Mouse (Mus musculus) forebrain, postnatal 0 days (tissue): ENCODE measurements around the gene Cnst. TPM values are rescaled to one million over a fixed set of nuclear protein-coding genes. Genes with fewer than 3 reads are reported as not detected.

Experiments used
- ATAC-seq: fragments of 200-750 bp; cut with Nextera tagmentation; 2 replicates; pipeline ENCODE4 v1.8.0; 2017; ENCODE audit warnings: mild to moderate bottlenecking, moderate library complexity
- DNase-seq: peaks from one replicate; pipeline ENCODE4 v3.0.0-alpha.2; 2015
- H3K27ac ChIP-seq: fragments of 300-500 bp; sonication (generic); 2 replicates; pipeline ENCODE4 v1.5.1; 2014; ENCODE audit warnings: low read depth, mild to moderate bottlenecking, antibody characterized with exemption, low read length, moderate library complexity, mixed read lengths
- H3K27me3 ChIP-seq: fragments of 300-500 bp; sonication (generic); 2 replicates; pipeline ENCODE4 v1.6.1; 2014; ENCODE audit warnings: mild to moderate bottlenecking, low read length, mixed read lengths; ENCODE audit not compliant: insufficient read depth
- H3K36me3 ChIP-seq: fragments of 300-500 bp; sonication (generic); 2 replicates; pipeline ENCODE4 v1.6.1; 2014; ENCODE audit warnings: mild to moderate bottlenecking, moderate library complexity; ENCODE audit not compliant: insufficient read depth
- H3K4me1 ChIP-seq: fragments of 300-500 bp; sonication (generic); 2 replicates; pipeline ENCODE4 v1.6.1; 2014; ENCODE audit warnings: antibody characterized with exemption; ENCODE audit not compliant: insufficient read depth
- H3K4me2 ChIP-seq: fragments of 300-500 bp; sonication (generic); 2 replicates; pipeline ENCODE4 v1.6.1; 2014; ENCODE audit warnings: low read depth, mild to moderate bottlenecking, moderate library complexity
- H3K4me3 ChIP-seq: fragments of 300-500 bp; sonication (generic); 2 replicates; pipeline ENCODE4 v1.5.1; 2014; ENCODE audit warnings: low read depth, low read length, mixed read lengths
- H3K9ac ChIP-seq: fragments of 300-500 bp; sonication (generic); 2 replicates; pipeline ENCODE4 v1.6.1; 2014; ENCODE audit warnings: mild to moderate bottlenecking
- H3K9me3 ChIP-seq: fragments of 300-500 bp; sonication (generic); 2 replicates; pipeline ENCODE4 v1.6.1; 2016; ENCODE audit warnings: low read length
- CTCF ChIP-seq: sonication (generic); IDR thresholded peaks from 2 replicates; pipeline ENCODE4 v1.5.1; 2016; ENCODE audit warnings: antibody characterized with exemption, control low read depth, low read depth
- WGBS: fragments of 180-500 bp; shearing (Covaris S2); extraction: QIAGEN DNeasy Blood & Tissue Kit; methylation state at CpG from one replicate; pipeline ENCODE4 v1.1.7; 2014; 5-methylcytosine and 5-hydroxymethylcytosine counted together
- polyA plus RNA-seq: library from polyadenylated mRNA; unstranded; fragments of >200 nt; fragmentation: Nextera tagmentation; extraction: Ambion mirVana; gene quantifications from 2 replicates; pipeline ENCODE4 v1.2.1, GENCODE M21; 2015
- total RNA-seq: library from RNA; depleted of rRNA; stranded (reverse); fragments of >200 nt; gene quantifications from 2 replicates; pipeline ENCODE4 v1.2.3, GENCODE M21; 2014

The Cnst gene
- total and polyA plus RNA-seq, 2 experiments from 2014 or later: 12.8 to 28.5 TPM

DNA sequence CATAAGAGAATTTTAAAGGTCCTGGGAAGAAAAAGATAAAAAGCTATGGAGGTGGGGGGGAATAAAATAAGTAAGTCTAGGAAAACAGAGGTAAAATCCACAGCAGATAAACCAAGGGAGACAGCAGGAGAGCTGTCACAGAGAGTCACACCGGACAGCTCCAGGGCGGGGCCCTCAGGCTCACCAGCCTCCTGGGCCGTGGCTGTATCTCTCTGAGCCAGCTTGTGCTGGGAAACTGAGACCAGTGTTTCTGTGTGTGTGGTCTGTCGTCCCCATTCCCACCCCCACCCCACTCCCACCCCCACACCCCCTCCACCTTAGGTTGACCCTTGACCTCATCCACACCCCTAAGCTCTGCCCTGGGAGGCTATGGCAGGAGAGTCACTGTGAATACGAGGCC lies 65.0 kb downstream of the Cnst start:
- Histone ChIP-seq H3K36me3 (peaks cover 12% of the 10 kb centered on the region), H3K9me3 (no peaks in the 10 kb centered on the region), H3K4me1 (no peaks in the 10 kb centered on the region), H3K4me3 (no peak overlapping the region), H3K27me3 (no peaks in the 10 kb centered on the region), H3K27ac (no peak overlapping the region), H3K4me2 (no peak overlapping the region), H3K9ac (no peak overlapping the region)
- no peak for DNase-seq
- no peak for ATAC-seq
- TF ChIP-seq CTCF: no peak
- whole genome bisulfite sequencing: 65% methylated on average over 5 of the region's 5 CpGs

DNA sequence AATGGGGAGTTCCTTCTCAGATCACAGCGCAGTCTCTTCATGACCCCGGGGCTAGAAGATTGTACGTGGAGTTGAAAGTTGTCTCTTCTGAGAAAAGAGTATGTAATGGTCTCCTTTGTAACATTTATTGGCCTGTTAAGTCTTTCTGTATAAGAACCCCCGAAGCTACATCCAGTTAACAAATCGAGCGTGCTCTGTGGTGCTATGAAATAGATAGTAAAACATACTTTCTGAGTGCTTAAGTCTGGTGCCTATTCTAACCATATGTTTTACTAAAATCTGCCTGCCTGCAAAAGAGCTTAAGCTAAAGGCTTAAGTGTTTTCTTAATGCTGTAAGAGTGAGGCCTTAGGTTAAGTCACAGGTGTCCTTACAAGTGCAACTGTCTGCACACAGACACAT lies 66.2 kb downstream of the Cnst start:
- 80% methylated on average over 6 of the region's 6 CpGs for WGBS
- no peak overlapping the region for H3K4me2 ChIP-seq
- ATAC-seq (no peak), DNase-seq (no peak)
- H3K9ac ChIP-seq: no peak overlapping the region
- H3K4me1 ChIP-seq: no peaks in the 10 kb centered on the region
- no peaks in the 10 kb centered on the region for H3K27me3 ChIP-seq
- H3K4me3 ChIP-seq: no peak overlapping the region
- H3K36me3 ChIP-seq: peaks cover 12% of the 10 kb centered on the region
- no peak overlapping the region for H3K27ac ChIP-seq
- no peaks in the 10 kb centered on the region for H3K9me3 ChIP-seq
- no peak for TF ChIP-seq CTCF

DNA sequence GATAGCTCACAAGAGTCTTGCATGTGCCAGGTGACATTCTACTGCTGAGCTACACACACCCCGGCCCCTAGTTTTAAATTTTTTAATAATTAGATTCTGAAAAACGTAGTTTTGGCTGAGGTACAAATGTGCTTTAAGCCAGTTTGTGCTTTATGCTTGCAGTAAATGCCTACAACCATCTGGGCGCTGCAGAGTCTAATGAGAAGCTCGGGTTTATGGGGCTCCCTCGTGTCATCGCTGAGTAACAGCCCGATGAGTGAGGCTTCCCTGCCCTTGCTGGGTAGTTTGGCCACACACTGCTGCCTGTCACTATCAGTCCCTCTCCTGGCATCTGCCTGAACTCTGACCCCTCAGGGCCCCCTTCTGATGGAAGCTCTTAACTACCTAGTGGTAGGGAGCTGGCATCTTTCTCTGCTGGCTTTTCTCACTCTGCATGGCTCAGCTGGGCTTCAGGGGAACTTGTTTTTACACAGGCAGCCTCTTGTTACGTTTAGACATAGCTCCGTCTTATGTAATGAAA lies 66.9 kb downstream of the Cnst start:
- H3K4me1 ChIP-seq: no peaks in the 10 kb centered on the region
- no peak overlapping the region for H3K27ac ChIP-seq
- H3K9ac ChIP-seq: no peak overlapping the region
- no peaks in the 10 kb centered on the region for H3K9me3 ChIP-seq
- no peak for TF ChIP-seq CTCF
- no peak overlapping the region for H3K4me2 ChIP-seq
- H3K27me3 ChIP-seq: no peaks in the 10 kb centered on the region
- DNase-seq (peak; percentile 40), ATAC-seq (peak; percentile 44; the same call in 1 of the 2 replicates)
- H3K4me3 ChIP-seq: no peak overlapping the region
- peaks cover 12% of the 10 kb centered on the region for H3K36me3 ChIP-seq
- 57% methylated on average over 9 of the region's 9 CpGs for WGBS

DNA sequence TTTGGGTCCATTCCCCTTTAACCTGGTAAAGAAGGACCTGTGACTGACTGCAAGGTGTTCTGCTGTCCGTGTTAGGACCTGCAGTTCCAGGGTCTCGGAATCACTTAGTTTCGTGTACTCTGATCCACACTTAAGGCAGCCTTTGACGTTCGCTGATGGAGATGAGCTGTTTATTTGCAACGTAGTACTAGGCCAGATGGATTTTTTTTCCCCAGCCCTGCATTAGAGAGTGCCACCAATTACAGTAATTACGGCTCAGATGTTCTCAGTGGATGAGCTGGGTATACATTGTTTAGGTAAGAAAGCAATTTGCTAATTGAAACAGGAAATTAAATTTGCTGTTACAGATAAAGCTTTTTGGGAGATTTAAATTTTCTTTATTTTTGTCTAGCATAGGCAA lies 71.3 kb downstream of the Cnst start:
- Histone ChIP-seq H3K4me1 (no peaks in the 10 kb centered on the region), H3K9ac (no peak overlapping the region), H3K4me3 (no peak overlapping the region), H3K9me3 (no peaks in the 10 kb centered on the region), H3K4me2 (no peak overlapping the region), H3K36me3 (no peaks in the 10 kb centered on the region), H3K27me3 (no peaks in the 10 kb centered on the region), H3K27ac (no peak overlapping the region)
- ATAC-seq (no peak), DNase-seq (no peak)
- TF ChIP-seq CTCF: no peak
- WGBS: 54% methylated on average over 7 of the region's 7 CpGs

DNA sequence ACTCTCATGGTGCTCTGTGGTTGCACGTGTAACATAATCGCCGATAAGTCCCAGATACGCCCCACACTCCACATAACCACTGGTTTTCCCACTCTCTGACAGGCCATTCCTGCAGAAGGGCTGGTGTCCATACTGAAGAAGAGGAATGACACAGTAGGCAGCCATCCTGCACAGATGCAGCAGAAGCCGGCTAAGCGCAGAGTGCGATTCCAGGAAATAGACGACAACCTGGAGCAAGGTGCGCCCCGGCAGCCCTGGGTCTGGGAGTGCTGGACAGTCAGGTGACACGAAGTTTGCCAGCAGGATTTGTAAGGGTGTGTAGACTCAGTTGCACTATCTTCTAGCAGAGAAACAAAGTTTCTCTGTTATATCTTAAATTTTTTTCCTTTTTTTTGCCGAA lies 76.5 kb downstream of the Cnst start:
- Histone ChIP-seq H3K9ac (no peak overlapping the region), H3K4me3 (no peak overlapping the region), H3K9me3 (no peaks in the 10 kb centered on the region), H3K36me3 (peaks cover 12% of the 10 kb centered on the region), H3K4me2 (no peak overlapping the region), H3K27ac (no peak overlapping the region), H3K4me1 (no peaks in the 10 kb centered on the region), H3K27me3 (no peaks in the 10 kb centered on the region)
- WGBS: 94% methylated on average over 12 of the region's 12 CpGs
- no peak for ATAC-seq
- TF ChIP-seq CTCF: no peak
- no peak for DNase-seq

DNA sequence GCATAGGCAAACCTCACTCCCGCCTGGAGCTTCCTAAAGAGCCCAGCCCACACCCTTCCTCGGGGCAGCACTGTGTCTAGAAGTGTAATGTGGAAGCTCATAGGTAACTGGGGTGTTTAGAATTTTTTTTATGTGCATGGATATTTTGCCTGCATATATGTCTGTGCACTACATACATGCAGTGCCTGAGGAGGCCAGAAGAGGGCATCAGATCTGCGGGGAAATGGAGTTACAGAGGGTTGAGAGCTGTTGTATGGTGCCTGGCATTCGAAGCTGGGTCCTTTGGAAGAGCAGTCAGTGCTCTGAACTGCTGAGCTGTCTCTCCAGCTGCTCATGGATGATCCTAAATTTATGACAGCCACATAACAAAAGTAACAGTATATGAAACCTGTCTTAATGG lies 77.5 kb downstream of the Cnst start:
- Histone ChIP-seq H3K4me2 (no peak overlapping the region), H3K4me3 (no peak overlapping the region), H3K4me1 (no peaks in the 10 kb centered on the region), H3K9me3 (no peaks in the 10 kb centered on the region), H3K9ac (no peak overlapping the region), H3K36me3 (peaks cover 12% of the 10 kb centered on the region), H3K27ac (no peak overlapping the region), H3K27me3 (no peaks in the 10 kb centered on the region)
- 61% methylated on average over 4 of the region's 4 CpGs for WGBS
- peak; percentile 74 for TF ChIP-seq CTCF
- DNase-seq (peak; percentile 51), ATAC-seq (peak; percentile 62; the same call in 1 of the 2 replicates)

DNA sequence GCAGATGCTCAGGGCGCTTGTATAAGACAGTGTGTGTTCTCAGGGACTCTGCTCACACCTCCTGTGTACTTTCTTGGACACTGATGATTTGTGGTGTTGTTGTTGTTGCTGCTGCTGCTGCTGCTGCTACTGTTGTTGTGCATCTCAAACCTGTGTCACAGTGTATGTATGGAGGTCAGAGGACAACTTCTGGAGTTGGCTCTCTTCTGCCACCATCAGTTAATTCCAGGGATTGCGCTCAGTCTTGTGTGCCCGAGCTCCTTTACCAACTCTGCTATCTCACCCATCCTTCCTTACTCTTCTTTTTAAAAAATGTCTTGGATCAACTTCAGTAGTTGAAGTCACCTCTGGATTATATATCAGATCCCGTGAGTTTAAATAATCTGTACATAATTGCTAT lies 78.2 kb downstream of the Cnst start:
- DNase-seq (no peak), ATAC-seq (no peak)
- Histone ChIP-seq H3K36me3 (peaks cover 12% of the 10 kb centered on the region), H3K27ac (no peak overlapping the region), H3K4me3 (no peak overlapping the region), H3K9me3 (no peaks in the 10 kb centered on the region), H3K4me1 (no peaks in the 10 kb centered on the region), H3K9ac (no peak overlapping the region), H3K4me2 (no peak overlapping the region), H3K27me3 (no peaks in the 10 kb centered on the region)
- WGBS: 71% methylated on average over 4 of the region's 4 CpGs
- peak; percentile 73 for TF ChIP-seq CTCF
